Mouse (Mus musculus) ES-Bruce4 (cell line): ENCODE measurements around the gene Sp1. TPM values are rescaled to one million over a fixed set of nuclear protein-coding genes. Genes with fewer than 3 reads are reported as not detected.
A peak's percentile ranks its signal among the peaks of the same experiment; 100 is the strongest.

ENCODE experiments used
- H3K27ac ChIP-seq: 2 replicates; pipeline ENCODE4 v1.5.1; 2012; ENCODE audit warnings: low read length, inconsistent platforms; ENCODE audit not compliant: insufficient read depth
- H3K27me3 ChIP-seq: 2 replicates; pipeline ENCODE4 v1.6.1; 2012; ENCODE audit warnings: mild to moderate bottlenecking, low read length, inconsistent platforms; ENCODE audit not compliant: control insufficient read depth, poor library complexity, insufficient read depth, severe bottlenecking
- H3K36me3 ChIP-seq: 2 replicates; pipeline ENCODE4 v1.6.1; 2012; ENCODE audit warnings: inconsistent platforms, mild to moderate bottlenecking, low read length, moderate library complexity; ENCODE audit not compliant: control insufficient read depth, poor library complexity, insufficient read depth, severe bottlenecking
- H3K4me1 ChIP-seq: one replicate; pipeline ENCODE4 v1.8.1; 2011; ENCODE audit warnings: low read length; ENCODE audit not compliant: control insufficient read depth, insufficient read depth
- H3K4me3 ChIP-seq: 2 replicates; pipeline ENCODE4 v1.5.1; 2011; ENCODE audit warnings: low read depth, mild to moderate bottlenecking, low read length
- H3K9ac ChIP-seq: 2 replicates; pipeline ENCODE4 v1.6.1; 2012; ENCODE audit warnings: low read depth, mild to moderate bottlenecking, inconsistent platforms; ENCODE audit not compliant: poor library complexity, severe bottlenecking
- H3K9me3 ChIP-seq: replicated peaks from 2 replicates; pipeline ENCODE4 v1.6.1; 2012; ENCODE audit warnings: mild to moderate bottlenecking, low read length, inconsistent platforms; ENCODE audit not compliant: control insufficient read depth, poor library complexity, insufficient read depth, severe bottlenecking
- CTCF ChIP-seq: IDR thresholded peaks from one replicate; pipeline ENCODE4 v1.8.1; 2011; ENCODE audit warnings: low read depth, low read length
- EP300 ChIP-seq: IDR thresholded peaks from 2 replicates; pipeline ENCODE4 v1.6.1; 2011; ENCODE audit warnings: low read depth, low read length; ENCODE audit not compliant: insufficient read depth
- POLR2A ChIP-seq: IDR thresholded peaks from one replicate; pipeline ENCODE4 v1.8.1; 2011; ENCODE audit warnings: low read length; ENCODE audit not compliant: insufficient read depth
- polyA plus RNA-seq: library from polyadenylated mRNA; stranded (reverse); fragments of >200 nt; gene quantifications from 2 replicates; pipeline ENCODE4 v1.2.4, GENCODE M21; 2011; ENCODE audit warnings: low read depth; ENCODE audit not compliant: missing spikeins, insufficient read depth, insufficient read length

The Sp1 gene
- polyA plus RNA-seq, 1 experiment: 106 TPM

DNA sequence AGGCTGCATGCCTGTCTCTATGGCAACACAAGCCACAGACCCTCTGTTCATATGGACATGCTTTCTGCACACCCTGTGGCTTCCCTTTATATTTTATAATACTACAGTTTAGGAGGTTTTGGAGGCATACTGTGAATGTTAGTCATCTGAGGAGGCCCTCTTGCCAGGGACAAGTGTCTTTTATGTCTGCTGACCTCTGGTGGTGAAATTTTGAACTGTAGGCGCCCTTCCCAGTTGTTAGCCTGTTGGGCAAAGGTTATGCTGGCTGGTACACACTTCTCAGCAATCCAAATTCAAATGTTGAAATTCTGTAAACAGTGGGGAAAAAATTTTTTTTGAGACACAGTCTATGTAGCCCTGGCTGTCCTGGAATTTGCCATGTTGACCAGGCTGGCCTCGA lies 36.5 kb downstream of the Sp1 start:
- Histone ChIP-seq H3K36me3 (peaks cover 4% of the 10 kb centered on the region; the same call in 1 of the 2 replicates), H3K9me3 (no peaks in the 10 kb centered on the region), H3K4me1 (peaks cover 1% of the 10 kb centered on the region), H3K4me3 (no peak overlapping the region), H3K27me3 (no peaks in the 10 kb centered on the region), H3K9ac (no peak overlapping the region), H3K27ac (no peak overlapping the region)
- no peak for TF ChIP-seq POLR2A
- TF ChIP-seq CTCF: peak; percentile 42
- no peak for TF ChIP-seq EP300

DNA sequence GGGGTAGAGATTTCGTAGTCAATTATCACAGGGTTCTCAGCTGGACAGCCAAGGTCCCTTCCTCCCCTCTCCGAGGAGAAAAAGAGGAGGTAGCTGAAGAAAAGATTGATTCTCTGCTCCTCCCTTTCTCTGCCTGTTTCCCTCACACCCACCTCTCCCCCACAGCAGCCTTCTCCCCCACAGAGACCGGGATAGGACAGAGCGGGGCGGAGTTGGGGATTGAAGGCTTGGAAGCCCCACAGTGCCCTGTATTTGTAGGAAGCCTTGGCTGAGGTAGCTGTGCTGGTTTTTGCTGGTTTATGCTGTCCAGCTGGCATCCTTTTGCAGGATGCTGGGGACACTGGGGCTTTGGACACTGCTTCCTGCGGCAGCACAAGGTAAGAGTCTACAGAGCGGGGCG lies 39.2 kb downstream of the Sp1 start, which contains the start of gene Amhr2:
Amhr2 (plus strand) TSS at position 222 of the 400 bp plus-strand sequence.
- no peak within 1 kb of the TSS for H3K27ac ChIP-seq
- no peaks in the 10 kb centered on the region for H3K27me3 ChIP-seq
- no peak within 1 kb of the TSS for H3K9ac ChIP-seq
- TF ChIP-seq EP300 (no peak), POLR2A (no peak), CTCF (no peak)
- H3K36me3 ChIP-seq: no peaks in the 10 kb centered on the region
- H3K9me3 ChIP-seq: no peaks in the 10 kb centered on the region
- peaks cover 1% of the 10 kb centered on the region for H3K4me1 ChIP-seq
- no peak within 1 kb of the TSS for H3K4me3 ChIP-seq

DNA sequence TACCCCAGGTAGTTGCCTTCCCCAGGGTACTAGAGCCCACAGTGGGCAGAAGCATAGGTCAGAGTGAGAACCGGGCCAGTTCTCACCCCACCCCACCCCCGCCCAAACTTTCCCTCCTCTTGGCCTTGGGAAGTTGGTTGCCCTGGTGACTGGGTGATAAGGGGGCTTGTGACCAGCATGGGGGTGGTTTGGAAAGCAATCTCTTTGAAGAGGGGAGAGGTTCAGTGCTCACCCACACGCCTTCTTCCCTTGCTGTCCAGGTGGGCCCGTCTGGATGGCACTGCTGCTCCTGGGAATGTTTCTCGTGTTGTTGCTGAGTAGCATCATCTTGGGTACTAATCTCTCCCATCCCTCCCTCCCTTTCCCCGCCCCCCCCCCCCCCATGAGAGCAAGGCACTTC lies 40.5 kb downstream of the Sp1 start:
- no peak overlapping the region for H3K9ac ChIP-seq
- peaks cover 1% of the 10 kb centered on the region for H3K4me1 ChIP-seq
- H3K27me3 ChIP-seq: no peaks in the 10 kb centered on the region
- H3K27ac ChIP-seq: no peak overlapping the region
- H3K36me3 ChIP-seq: no peaks in the 10 kb centered on the region
- no peaks in the 10 kb centered on the region for H3K9me3 ChIP-seq
- TF ChIP-seq CTCF (no peak), EP300 (no peak), POLR2A (no peak)
- no peak overlapping the region for H3K4me3 ChIP-seq

DNA sequence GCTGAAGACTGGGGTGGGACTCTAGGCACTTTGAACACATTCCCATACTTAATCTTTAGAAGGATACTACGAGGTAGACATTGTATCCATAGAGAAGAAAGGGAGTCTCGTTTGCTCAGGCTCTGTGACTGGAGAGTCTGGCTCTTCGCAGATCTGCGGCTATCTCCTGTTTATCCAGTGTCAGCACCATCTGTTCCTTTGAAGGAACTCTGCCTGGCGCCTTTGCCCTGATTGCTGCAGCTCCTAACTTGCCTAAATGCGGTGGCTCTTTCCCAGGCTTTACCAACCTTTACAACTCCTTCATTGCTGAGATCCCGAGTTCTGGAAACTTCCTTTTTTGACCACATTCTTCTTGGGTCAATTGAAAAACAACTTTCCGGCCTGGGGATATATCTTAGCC lies 43.4 kb downstream of the Sp1 start:
- H3K4me3 ChIP-seq: no peak overlapping the region
- H3K4me1 ChIP-seq: peaks cover 1% of the 10 kb centered on the region
- TF ChIP-seq EP300 (no peak), CTCF (no peak), POLR2A (no peak)
- no peak overlapping the region for H3K27ac ChIP-seq
- no peaks in the 10 kb centered on the region for H3K9me3 ChIP-seq
- no peak overlapping the region for H3K9ac ChIP-seq
- no peaks in the 10 kb centered on the region for H3K36me3 ChIP-seq
- no peaks in the 10 kb centered on the region for H3K27me3 ChIP-seq

DNA sequence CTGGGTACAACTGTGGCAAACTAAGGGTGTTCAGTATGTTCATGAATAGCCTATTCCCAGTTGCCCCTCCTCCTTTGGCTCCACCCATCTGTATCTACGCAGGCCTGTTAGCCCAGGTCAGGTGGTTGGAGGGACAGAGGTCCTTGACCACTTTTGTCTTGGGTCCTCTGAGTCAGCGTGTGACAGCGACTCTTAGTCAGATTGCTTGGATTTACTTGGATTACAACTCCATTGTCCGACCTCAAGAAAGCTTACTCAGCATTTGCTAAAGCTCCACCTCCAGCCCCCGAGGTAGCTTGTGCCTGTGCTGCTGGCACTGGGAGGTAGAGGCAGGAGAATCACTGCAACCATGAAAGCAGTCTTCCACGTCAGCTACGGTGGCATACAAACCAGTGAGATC lies 45.0 kb downstream of the Sp1 start:
- no peak overlapping the region for H3K27ac ChIP-seq
- H3K36me3 ChIP-seq: no peaks in the 10 kb centered on the region
- H3K4me3 ChIP-seq: peak overlapping the region; percentile 10; the same call in 1 of the 2 replicates
- no peaks in the 10 kb centered on the region for H3K9me3 ChIP-seq
- H3K27me3 ChIP-seq: no peaks in the 10 kb centered on the region
- no peaks in the 10 kb centered on the region for H3K4me1 ChIP-seq
- H3K9ac ChIP-seq: no peak overlapping the region
- TF ChIP-seq POLR2A (no peak), CTCF (no peak), EP300 (no peak)

DNA sequence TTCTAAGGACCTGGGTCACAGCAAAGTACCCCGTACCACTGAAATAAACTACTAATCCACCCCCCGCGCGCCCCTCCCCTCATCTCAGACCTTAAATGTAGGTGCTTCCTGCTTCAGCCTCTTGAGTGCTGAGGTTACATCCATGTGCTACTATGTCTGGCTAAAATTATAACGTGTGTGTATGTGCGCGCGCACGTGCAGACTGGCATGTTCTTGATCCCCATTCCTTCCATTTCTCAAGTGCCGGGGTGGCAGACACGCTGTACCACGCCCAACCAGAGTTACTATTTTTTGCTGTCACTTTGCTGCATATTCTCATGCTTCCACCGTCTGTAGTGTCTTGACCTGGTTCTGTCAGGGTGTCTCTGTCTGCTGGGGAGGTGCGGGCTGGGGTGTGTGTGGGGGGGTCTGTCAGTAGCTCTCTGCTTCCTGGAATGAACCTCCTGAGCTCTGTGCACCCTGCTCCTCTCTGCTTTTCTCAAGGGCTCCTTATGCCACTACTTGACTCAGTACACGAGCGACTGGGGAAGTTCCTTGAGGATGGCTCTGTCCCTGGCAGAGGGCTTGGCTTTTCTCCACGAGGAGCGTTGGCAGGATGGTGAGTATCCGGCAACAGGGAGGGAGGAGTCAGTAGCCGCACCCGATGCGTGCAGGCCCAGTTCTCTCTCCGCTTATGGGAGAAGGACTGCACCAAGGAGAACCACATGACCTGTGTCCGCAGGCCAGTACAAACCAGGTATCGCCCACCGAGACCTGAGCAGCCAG lies 45.9 kb downstream of the Sp1 start:
- H3K9ac ChIP-seq: peak overlapping the region; percentile 19
- H3K27me3 ChIP-seq: no peaks in the 10 kb centered on the region
- peak overlapping the region; percentile 64 for H3K4me3 ChIP-seq

More for the DNA sequence above, 45.9 kb downstream of the Sp1 start:
- no peaks in the 10 kb centered on the region for H3K36me3 ChIP-seq
- H3K9me3 ChIP-seq: no peaks in the 10 kb centered on the region
- no peak overlapping the region for H3K27ac ChIP-seq
- H3K4me1 ChIP-seq: no peaks in the 10 kb centered on the region
- TF ChIP-seq CTCF: no peak
- TF ChIP-seq POLR2A: peak; percentile 21
- TF ChIP-seq EP300: 0 out of 2 replicates have a peak, but pooled peaks have one; percentile 30
